ENCODE assay signal across 21 mouse cellular contexts in the genomic region with DNA sequence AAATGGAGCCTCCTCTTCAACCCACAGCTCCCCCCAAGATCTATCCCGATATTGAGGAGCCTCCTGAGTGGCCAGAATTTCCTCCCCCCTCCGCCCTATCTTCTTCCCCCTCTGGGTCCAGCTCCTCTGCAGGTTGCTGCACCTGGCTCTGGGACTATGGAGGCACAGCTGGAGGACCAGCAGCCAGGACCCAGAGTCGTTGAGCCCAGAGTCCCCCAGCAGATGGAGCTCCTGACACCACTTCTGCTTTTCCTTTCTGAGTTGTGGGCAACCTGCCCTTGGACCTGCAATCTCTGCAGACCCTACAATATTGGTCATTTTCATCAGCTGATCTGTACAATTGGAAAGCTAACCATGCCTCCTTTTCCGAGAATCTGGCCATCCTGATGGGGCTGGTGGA.
DNase-seq lines count a peak whose midpoint lies in the region; ATAC-seq and TF ChIP-seq lines count a peak whose summit lies in the region.
"Had no signal": no experiment of that assay in that cellular context is flagged by ENCODE, and none has a peak within 500 bp of the region (broad histone marks: within the 10 kb centered on the region; RNA-seq: fewer than 3 reads in every experiment).

No protein-coding gene starts in this region.

- no peak for TF ChIP-seq CTCF in stomach, postnatal 0 days (IDR thresholded peaks at IDR 0.05; ENCODE audit: low read depth)

- no peak overlapping the region for H3K9ac ChIP-seq in forebrain, embryonic 11.5 days (ENCODE audit: low read length)
- H3K9ac ChIP-seq in forebrain, embryonic 12.5 days: no peak overlapping the region
- H3K9ac ChIP-seq in stomach, postnatal 0 days (ENCODE audit: low read length): no peak overlapping the region
- H3K9ac ChIP-seq: embryonic facial prominence, embryonic 12.5 days; forebrain, embryonic 13.5 days; forebrain, postnatal 0 days; heart, embryonic 13.5 days; hindbrain, embryonic 12.5 days had no signal

- H3K4me2 ChIP-seq in forebrain, embryonic 11.5 days (ENCODE audit: low read depth, low read length, severe bottlenecking): no peak overlapping the region
- H3K4me2 ChIP-seq in forebrain, embryonic 12.5 days: no peak overlapping the region
- H3K4me2 ChIP-seq in stomach, postnatal 0 days (replicated peaks; ENCODE audit: low read depth): no peak overlapping the region
- H3K4me2 ChIP-seq: embryonic facial prominence, embryonic 12.5 days; forebrain, embryonic 13.5 days; heart, embryonic 13.5 days; hindbrain, embryonic 12.5 days had no signal

- 70% methylated on average over 4 of the region's 4 CpGs for WGBS in forebrain, embryonic 11.5 days
- WGBS in forebrain, embryonic 12.5 days: 75% methylated on average over 4 of the region's 4 CpGs
- WGBS in stomach, postnatal 0 days: 62% methylated on average over 4 of the region's 4 CpGs

- H3K4me1 ChIP-seq in forebrain, embryonic 11.5 days (replicated peaks; ENCODE audit: control insufficient read depth, insufficient read depth, low read length): no peaks in the 10 kb centered on the region
- H3K4me1 ChIP-seq in forebrain, embryonic 12.5 days: no peaks in the 10 kb centered on the region
- no peaks in the 10 kb centered on the region for H3K4me1 ChIP-seq in stomach, postnatal 0 days (replicated peaks; ENCODE audit: control insufficient read depth, insufficient read depth)
- H3K4me1 ChIP-seq: embryonic facial prominence, embryonic 12.5 days; forebrain, embryonic 13.5 days; heart, embryonic 13.5 days; hindbrain, embryonic 12.5 days had no signal

- H3K4me3 ChIP-seq in forebrain, embryonic 11.5 days (ENCODE audit: low read depth, low read length): no peak overlapping the region
- H3K4me3 ChIP-seq in forebrain, embryonic 12.5 days (replicated peaks): no peak overlapping the region
- no peak overlapping the region for H3K4me3 ChIP-seq in stomach, postnatal 0 days (ENCODE audit: low read depth, low read length)
- H3K4me3 ChIP-seq: embryonic facial prominence, embryonic 12.5 days; forebrain, embryonic 13.5 days; heart, embryonic 13.5 days; hindbrain, embryonic 12.5 days had no signal

- ATAC-seq in forebrain, embryonic 11.5 days (replicated peaks; ENCODE audit: low FRiP score): no peak
- no peak for ATAC-seq in forebrain, embryonic 12.5 days (ENCODE audit: low FRiP score)
- peak; percentile 53 to 64 for ATAC-seq in hematopoietic stem cell, adult 5-6 weeks (replicated peaks in 1 of 2; ENCODE audit: insufficient read depth in 1 of 2, low FRiP score in 2 of 2, low TSS enrichment in 1 of 2, low read depth in 1 of 2, poor library complexity in 2 of 2, severe bottlenecking in 2 of 2)
- no peak for ATAC-seq in stomach, postnatal 0 days (ENCODE audit: low FRiP score, low TSS enrichment)
- ATAC-seq: forebrain, embryonic 13.5 days; forebrain, postnatal 0 days; hindbrain, embryonic 16.5 days; inflammation-experienced regulatory T-cells, adult 6 months; intestine, postnatal 0 days had no signal

- no peaks in the 10 kb centered on the region for H3K27me3 ChIP-seq in forebrain, embryonic 11.5 days (ENCODE audit: control insufficient read depth, insufficient read depth, low read length)
- H3K27me3 ChIP-seq in forebrain, embryonic 12.5 days: no peaks in the 10 kb centered on the region
- H3K27me3 ChIP-seq in stomach, postnatal 0 days (ENCODE audit: control insufficient read depth, insufficient read depth, low read length): no peaks in the 10 kb centered on the region
- H3K27me3 ChIP-seq: CH12.LX; embryonic facial prominence, embryonic 12.5 days; forebrain, embryonic 13.5 days; heart, embryonic 13.5 days; hindbrain, embryonic 12.5 days had no signal

- no peak overlapping the region for H3K27ac ChIP-seq in forebrain, embryonic 11.5 days (ENCODE audit: low read depth, low read length)
- H3K27ac ChIP-seq in forebrain, embryonic 12.5 days: no peak overlapping the region
- H3K27ac ChIP-seq in stomach, postnatal 0 days (replicated peaks): no peak overlapping the region
- H3K27ac ChIP-seq: embryonic facial prominence, embryonic 12.5 days; forebrain, embryonic 13.5 days; heart, embryonic 13.5 days; hindbrain, embryonic 12.5 days had no signal

- no peaks in the 10 kb centered on the region for H3K9me3 ChIP-seq in forebrain, embryonic 11.5 days (ENCODE audit: control insufficient read depth, low read length)
- H3K9me3 ChIP-seq in forebrain, embryonic 12.5 days: no peaks in the 10 kb centered on the region
- no peaks in the 10 kb centered on the region for H3K9me3 ChIP-seq in stomach, postnatal 0 days (ENCODE audit: control insufficient read depth, low read length)
- H3K9me3 ChIP-seq: embryonic facial prominence, embryonic 12.5 days; forebrain, embryonic 13.5 days; heart, embryonic 13.5 days; hindbrain, embryonic 12.5 days had no signal

- H3K36me3 ChIP-seq in forebrain, embryonic 11.5 days (ENCODE audit: control insufficient read depth, insufficient read depth, low read length): no peaks in the 10 kb centered on the region
- H3K36me3 ChIP-seq in forebrain, embryonic 12.5 days (replicated peaks): no peaks in the 10 kb centered on the region
- no peaks in the 10 kb centered on the region for H3K36me3 ChIP-seq in stomach, postnatal 0 days (ENCODE audit: control insufficient read depth, insufficient read depth, low read length)
- H3K36me3 ChIP-seq: embryonic facial prominence, embryonic 12.5 days; heart, embryonic 13.5 days; hindbrain, embryonic 12.5 days had no signal

- TF ChIP-seq EP300 in stomach, postnatal 0 days (optimal IDR thresholded peaks at IDR 0.05): no peak

- DNase-seq in forebrain, embryonic 11.5 days (ENCODE audit: low spot score): peak; percentile 55
- DNase-seq in ES-CJ7 (ENCODE audit: low read depth, low spot score) (peak; percentile 9), ZHBTc4 (ENCODE audit: low read depth, low spot score) (peak; percentile 27)
- no peak for DNase-seq in thymus, postnatal 10 days (ENCODE audit: low spot score in 2 of 2)
- DNase-seq in stomach, postnatal 0 days (ENCODE audit: low spot score): no peak
- DNase-seq: adrenal gland, postnatal 10 days; cerebellum, adult 11-12 months; cerebellum, adult 9-10 months; forebrain, postnatal 0 days; gastrocnemius, postnatal 14 days; heart, postnatal 36 days had no signal

Comparison
In these comparisons a context has a peak if more than half of its experiments do, and no peak if none do; other contexts are left out.
1. ATAC-seq: peak in hematopoietic stem cell, adult 5-6 weeks (2 of 2); none in forebrain, embryonic 11.5 days (single experiment), forebrain, embryonic 12.5 days (single experiment) and stomach, postnatal 0 days (single experiment).
2. DNase-seq: peak in forebrain, embryonic 11.5 days (single experiment), ES-CJ7 (single experiment) and ZHBTc4 (single experiment); none in thymus, postnatal 10 days (0 of 2) and stomach, postnatal 0 days (single experiment).